Mouse (Mus musculus) urinary bladder, postnatal 4 days (tissue): ENCODE measurements around the gene Snx32.

Source experiments
- DNase-seq, 2 experiments: peaks; one replicate each; pipeline ENCODE4 v3.0.0; 2021 to 2022; ENCODE audit warnings: low spot score in 2 of 2

Snx32 gene

GRCm38 (mm10) chr19:5483386-5484359, 26.7 kb downstream of the Snx32 start:
- DNase-seq, result no peak

- no peak for DNase-seq
Measured at GRCm38 (mm10) chr19:5481398-5481797, 28.9 kb downstream of the Snx32 start.

GRCm38 (mm10) chr19:5480016-5480415, 30.3 kb downstream of the Snx32 start:
- no peak for DNase-seq

GRCm38 (mm10) chr19:5477668-5478300, 32.6 kb downstream of the Snx32 start:
- no peak for DNase-seq

GRCm38 (mm10) chr19:5477004-5477667, 33.2 kb downstream of the Snx32 start:
- DNase-seq, result no peak

GRCm38 (mm10) chr19:5475069-5475714, 35.1 kb downstream of the Snx32 start:
- DNase-seq, result no peak

GRCm38 (mm10) chr19:5474281-5475068, 35.9 kb downstream of the Snx32 start:
- DNase-seq, result no peak

GRCm38 (mm10) chr19:5473720-5474119, 36.6 kb downstream of the Snx32 start, which contains the start of gene Efemp2:
Gene Efemp2 (plus strand): TSS chr19:5473954.
- peak; percentile 77 to 79 for DNase-seq

- no peak for DNase-seq
Measured at GRCm38 (mm10) chr19:5472857-5473256, 37.5 kb downstream of the Snx32 start.

- DNase-seq, result no peak
Measured at GRCm38 (mm10) chr19:5471846-5472245, 38.5 kb downstream of the Snx32 start.

- DNase-seq, result no peak
Measured at GRCm38 (mm10) chr19:5468374-5468773, 42.0 kb downstream of the Snx32 start, which contains the start of gene Ctsw. Gene Ctsw (minus strand): TSS chr19:5468507.

- DNase-seq, result no peak
Measured at GRCm38 (mm10) chr19:5466916-5467500, 43.3 kb downstream of the Snx32 start.

- no peak for DNase-seq
Measured at GRCm38 (mm10) chr19:5465037-5465436, 45.3 kb downstream of the Snx32 start.

GRCm38 (mm10) chr19:5463791-5464562, 46.4 kb downstream of the Snx32 start:
- DNase-seq, result no peak

- no peak for DNase-seq
Measured at GRCm38 (mm10) chr19:5463212-5463611, 47.1 kb downstream of the Snx32 start.

GRCm38 (mm10) chr19:5461411-5461810, 48.9 kb downstream of the Snx32 start:
- no peak for DNase-seq

GRCm38 (mm10) chr19:5460465-5460911, 49.9 kb downstream of the Snx32 start, which contains the start of gene Fibp:
Gene Fibp (plus strand): TSS chr19:5460615.
- DNase-seq, result peak; percentile 82 to 89

- no peak for DNase-seq
Measured at GRCm38 (mm10) chr19:5459896-5460295, 50.4 kb downstream of the Snx32 start.

- no peak for DNase-seq
Measured at GRCm38 (mm10) chr19:5459019-5459418, 51.3 kb downstream of the Snx32 start.
